Mouse (Mus musculus) intestine, embryonic 16.5 days (tissue): ENCODE data around the gene Crtc3. TPM values are rescaled to one million over a fixed set of nuclear protein-coding genes. Genes with fewer than 3 reads are reported as not detected.

Experiments used
- ATAC-seq: fragments of 200-750 bp; cut with Nextera tagmentation; 2 replicates; pipeline ENCODE4 v1.8.0; 2017; ENCODE audit warnings: moderate TSS enrichment, moderate library complexity
- H3K27ac ChIP-seq: fragments of 300-500 bp; sonication (generic); 2 replicates; pipeline ENCODE4 v1.5.1; 2014; ENCODE audit warnings: mild to moderate bottlenecking, low read length
- H3K27me3 ChIP-seq: fragments of 300-500 bp; sonication (generic); replicated peaks from 2 replicates; pipeline ENCODE4 v1.6.1; 2014; ENCODE audit warnings: low read length, control low read depth, mixed read lengths; ENCODE audit not compliant: control insufficient read depth, insufficient read depth
- H3K36me3 ChIP-seq: fragments of 300-500 bp; sonication (generic); 2 replicates; pipeline ENCODE4 v1.6.1; 2014; ENCODE audit warnings: low read length, control low read depth; ENCODE audit not compliant: control insufficient read depth, insufficient read depth
- H3K4me1 ChIP-seq: fragments of 300-500 bp; sonication (generic); 2 replicates; pipeline ENCODE4 v1.6.1; 2014; ENCODE audit warnings: low read length, control low read depth, mixed read lengths; ENCODE audit not compliant: control insufficient read depth, insufficient read depth
- H3K4me2 ChIP-seq: fragments of 300-500 bp; sonication (generic); 2 replicates; pipeline ENCODE4 v1.6.1; 2014; ENCODE audit warnings: low read depth, low read length, control low read depth
- H3K4me3 ChIP-seq: fragments of 300-500 bp; sonication (generic); 2 replicates; pipeline ENCODE4 v1.5.1; 2014; ENCODE audit warnings: mild to moderate bottlenecking, low read length
- H3K9ac ChIP-seq: fragments of 300-500 bp; sonication (generic); 2 replicates; pipeline ENCODE4 v1.6.1; 2014; ENCODE audit warnings: low read depth, low read length
- H3K9me3 ChIP-seq: fragments of 300-500 bp; sonication (generic); 2 replicates; pipeline ENCODE4 v1.6.1; 2016; ENCODE audit warnings: low read length, control low read depth; ENCODE audit not compliant: control insufficient read depth
- WGBS: fragments of 180-500 bp; shearing (Covaris S2); extraction: QIAGEN DNeasy Blood & Tissue Kit; methylation state at CpG from one replicate; pipeline ENCODE4 v1.1.7; 2014; 5-methylcytosine and 5-hydroxymethylcytosine counted together
- polyA plus RNA-seq: library from polyadenylated mRNA; unstranded; fragments of >200 nt; fragmentation: Nextera tagmentation; extraction: Ambion mirVana; gene quantifications from 2 replicates; pipeline ENCODE4 v1.2.1, GENCODE M21; 2015

Gene Crtc3
- polyA plus RNA-seq, 1 experiment from 2014 or later: 9.6 TPM

- 79% methylated on average over 7 of the region's 7 CpGs for WGBS
- H3K4me1 ChIP-seq: no peaks in the 10 kb centered on the region
- H3K9ac ChIP-seq: no peak overlapping the region
- no peaks in the 10 kb centered on the region for H3K9me3 ChIP-seq
- no peaks in the 10 kb centered on the region for H3K36me3 ChIP-seq
- H3K4me2 ChIP-seq: no peak overlapping the region
- no peak overlapping the region for H3K27ac ChIP-seq
- no peak for ATAC-seq
- no peaks in the 10 kb centered on the region for H3K27me3 ChIP-seq
- no peak overlapping the region for H3K4me3 ChIP-seq
Observed at GRCm38 (mm10) chr7:80548513-80549260, 140.0 kb downstream of the Crtc3 start.

- no peaks in the 10 kb centered on the region; the same call in 1 of the 2 replicates for H3K4me1 ChIP-seq
- WGBS: 72% methylated on average over 7 of the region's 7 CpGs
- no peak overlapping the region for H3K27ac ChIP-seq
- no peaks in the 10 kb centered on the region for H3K36me3 ChIP-seq
- H3K4me2 ChIP-seq: no peak overlapping the region
- no peak overlapping the region for H3K9ac ChIP-seq
- H3K9me3 ChIP-seq: no peaks in the 10 kb centered on the region
- H3K27me3 ChIP-seq: no peaks in the 10 kb centered on the region
- peak; percentile 56; the same call in 1 of the 2 replicates for ATAC-seq
- H3K4me3 ChIP-seq: no peak overlapping the region
Observed at GRCm38 (mm10) chr7:80542139-80542831, 146.4 kb downstream of the Crtc3 start.

- Histone ChIP-seq H3K27me3 (no peaks in the 10 kb centered on the region), H3K9me3 (no peaks in the 10 kb centered on the region), H3K4me2 (no peak overlapping the region), H3K36me3 (no peaks in the 10 kb centered on the region), H3K27ac (no peak overlapping the region), H3K4me1 (no peaks in the 10 kb centered on the region; the same call in 1 of the 2 replicates), H3K4me3 (no peak overlapping the region), H3K9ac (no peak overlapping the region)
- WGBS: 55% methylated on average over 5 of the region's 5 CpGs
- no peak for ATAC-seq
Observed at GRCm38 (mm10) chr7:80539581-80539980, 149.1 kb downstream of the Crtc3 start.

Other genes starting within 250 kb of the Crtc3 start
- gene Blm, start 153.8 kb downstream of the Crtc3 start, polyA plus RNA-seq: 11.7 and 12.8 TPM in 2 replicates
- gene Iqgap1, start 137.1 kb upstream of the Crtc3 start, polyA plus RNA-seq: 64.3 and 66.2 TPM in 2 replicates
- 1.4 TPM in 2 replicates for gene Zscan2, start 172.0 kb upstream of the Crtc3 start, polyA plus RNA-seq
- 27.8 and 33.4 TPM in 2 replicates for gene Wdr73, start 212.4 kb upstream of the Crtc3 start, polyA plus RNA-seq
- 3.9 and 4.1 TPM in 2 replicates for gene Nmb, start 216.2 kb upstream of the Crtc3 start, polyA plus RNA-seq